Mouse (Mus musculus): ENCODE measurements around the gene Cx3cr1. TPM values are rescaled to one million over a fixed set of nuclear protein-coding genes. Genes with fewer than 3 reads are reported as not detected.

Cx3cr1 gene
- polyA plus RNA-seq, 1 experiment from 2014 or later = 1.8 TPM

DNA sequence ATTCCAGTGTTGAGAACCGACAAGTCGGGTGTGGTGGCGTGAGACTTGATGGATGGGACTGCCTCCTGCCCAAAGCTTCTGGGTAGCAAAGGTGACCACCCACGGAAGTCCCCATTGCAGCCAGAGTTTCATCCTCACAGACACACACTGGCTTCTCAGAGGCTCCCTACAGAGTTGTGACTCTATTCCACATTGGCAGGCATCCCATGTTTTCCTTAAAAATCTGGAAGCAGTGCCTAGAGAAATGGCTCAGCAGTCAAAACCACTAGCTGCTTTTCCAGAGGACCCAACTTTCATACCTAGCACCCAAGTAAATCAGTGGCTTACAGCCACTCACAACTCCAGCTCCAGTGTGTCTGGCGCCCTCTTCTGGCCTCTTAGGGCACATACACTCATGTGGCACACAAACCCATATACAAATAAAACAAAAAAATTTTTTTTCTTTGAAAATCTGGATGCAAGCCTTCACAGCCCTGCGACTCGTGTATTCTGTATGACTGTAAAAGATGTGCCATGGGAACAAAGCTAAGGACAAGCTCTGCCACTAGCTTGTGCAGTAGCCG, 10.9 kb upstream of the Cx3cr1 start:
- H3K27ac ChIP-seq (ENCODE audit: low read depth) = no peak overlapping the region
- H3K4me2 ChIP-seq (ENCODE audit: low read depth, low read length) = no peak overlapping the region
- no peak overlapping the region for H3K9ac ChIP-seq (replicated peaks)
- TF ChIP-seq CTCF (IDR thresholded peaks at IDR 0.05; ENCODE audit: low read depth) (peak; percentile 30), EP300 (IDR thresholded peaks at IDR 0.05; ENCODE audit: low read depth) (no peak)
- no peak overlapping the region for H3K4me3 ChIP-seq (ENCODE audit: low read depth, low read length)
- no peaks in the 10 kb centered on the region for H3K9me3 ChIP-seq (ENCODE audit: low read length)
- H3K27me3 ChIP-seq (ENCODE audit: insufficient read depth, low read length) = no peaks in the 10 kb centered on the region
- ATAC-seq (no peak), DNase-seq (no peak)
- H3K36me3 ChIP-seq (replicated peaks; ENCODE audit: insufficient read depth, low read length) = no peaks in the 10 kb centered on the region
- WGBS (ENCODE audit: insufficient replicate concordance) = 76% methylated on average over 8 of the region's 8 CpGs
- H3K4me1 ChIP-seq (ENCODE audit: insufficient read depth) = no peaks in the 10 kb centered on the region

DNA sequence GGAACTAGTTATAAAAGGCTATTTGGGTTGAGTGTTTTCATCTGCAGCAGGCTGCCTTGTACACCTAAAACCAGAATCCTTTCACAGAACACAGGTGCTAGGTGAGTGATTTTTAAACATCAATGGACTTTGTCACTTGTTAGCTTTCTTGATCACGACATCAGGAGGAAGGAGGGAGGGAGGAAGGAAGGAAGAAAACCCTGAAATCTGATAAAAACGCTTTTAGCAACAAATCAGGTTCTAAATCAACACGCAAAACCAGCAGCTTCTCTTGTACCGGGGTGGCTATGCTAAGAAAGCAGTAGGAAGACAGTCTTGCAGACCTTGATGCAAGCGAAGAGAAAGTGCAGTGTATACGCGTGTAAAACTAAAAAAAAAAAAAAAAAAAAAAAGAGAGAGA, 10.2 kb upstream of the Cx3cr1 start:
- no peak for ATAC-seq
- no peak overlapping the region for H3K9ac ChIP-seq (replicated peaks)
- no peak for TF ChIP-seq CTCF (IDR thresholded peaks at IDR 0.05; ENCODE audit: low read depth)
- TF ChIP-seq EP300 (IDR thresholded peaks at IDR 0.05; ENCODE audit: low read depth) = no peak
- no peaks in the 10 kb centered on the region for H3K9me3 ChIP-seq (ENCODE audit: low read length)
- no peaks in the 10 kb centered on the region for H3K27me3 ChIP-seq (ENCODE audit: insufficient read depth, low read length)
- no peak for DNase-seq
- no peaks in the 10 kb centered on the region for H3K36me3 ChIP-seq (replicated peaks; ENCODE audit: insufficient read depth, low read length)
- H3K4me2 ChIP-seq (ENCODE audit: low read depth, low read length) = no peak overlapping the region
- WGBS (ENCODE audit: insufficient replicate concordance) = 63% methylated on average over 7 of the region's 7 CpGs
- no peaks in the 10 kb centered on the region for H3K4me1 ChIP-seq (ENCODE audit: insufficient read depth)
- H3K4me3 ChIP-seq (ENCODE audit: low read depth, low read length) = no peak overlapping the region
- H3K27ac ChIP-seq (ENCODE audit: low read depth) = no peak overlapping the region

GRCm38 (mm10) chr9:120078241-120078640, 8.6 kb upstream of the Cx3cr1 start:
- H3K9ac ChIP-seq (replicated peaks) = no peak overlapping the region
- no peak overlapping the region for H3K27ac ChIP-seq (ENCODE audit: low read depth)
- H3K4me2 ChIP-seq (ENCODE audit: low read depth, low read length) = no peak overlapping the region
- H3K4me1 ChIP-seq (ENCODE audit: insufficient read depth) = no peaks in the 10 kb centered on the region
- 64% methylated on average over 3 of the region's 3 CpGs for WGBS (ENCODE audit: insufficient replicate concordance)
- ATAC-seq (no peak), DNase-seq (no peak)
- no peaks in the 10 kb centered on the region for H3K9me3 ChIP-seq (ENCODE audit: low read length)
- no peaks in the 10 kb centered on the region for H3K36me3 ChIP-seq (replicated peaks; ENCODE audit: insufficient read depth, low read length)
- no peak overlapping the region for H3K4me3 ChIP-seq (ENCODE audit: low read depth, low read length)
- no peaks in the 10 kb centered on the region for H3K27me3 ChIP-seq (ENCODE audit: insufficient read depth, low read length)
- no peak for TF ChIP-seq CTCF (IDR thresholded peaks at IDR 0.05; ENCODE audit: low read depth)
- TF ChIP-seq EP300 (IDR thresholded peaks at IDR 0.05; ENCODE audit: low read depth) = no peak

DNA sequence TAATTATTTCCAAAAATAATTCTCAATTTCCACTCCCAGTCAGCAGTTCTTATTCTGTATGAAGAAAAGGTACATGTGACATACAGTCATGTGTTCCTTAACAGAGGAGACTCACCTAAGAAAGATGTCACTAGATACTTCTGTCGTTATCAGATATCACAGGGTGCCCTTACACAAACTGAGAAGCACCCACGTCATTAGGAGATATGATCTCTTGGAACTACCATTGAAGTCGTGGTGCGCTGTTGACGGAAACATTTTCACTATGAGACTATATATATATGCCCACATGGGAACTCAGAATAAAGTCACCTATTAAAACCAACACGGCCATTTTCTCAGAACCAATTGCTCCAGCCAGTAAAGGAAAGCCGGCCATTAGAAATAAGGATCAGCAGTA, 4.8 kb upstream of the Cx3cr1 start:
- no peaks in the 10 kb centered on the region for H3K27me3 ChIP-seq (ENCODE audit: insufficient read depth, low read length)
- DNase-seq (no peak), ATAC-seq (no peak)
- H3K27ac ChIP-seq (ENCODE audit: low read depth) = no peak overlapping the region
- H3K4me2 ChIP-seq (ENCODE audit: low read depth, low read length) = no peak overlapping the region
- no peaks in the 10 kb centered on the region for H3K4me1 ChIP-seq (ENCODE audit: insufficient read depth)
- H3K4me3 ChIP-seq (ENCODE audit: low read depth, low read length) = no peak overlapping the region
- no peaks in the 10 kb centered on the region for H3K9me3 ChIP-seq (ENCODE audit: low read length)
- H3K9ac ChIP-seq (replicated peaks) = no peak overlapping the region
- H3K36me3 ChIP-seq (replicated peaks; ENCODE audit: insufficient read depth, low read length) = no peaks in the 10 kb centered on the region
- 76% methylated on average over 7 of the region's 7 CpGs for WGBS (ENCODE audit: insufficient replicate concordance)
- TF ChIP-seq EP300 (IDR thresholded peaks at IDR 0.05; ENCODE audit: low read depth) = no peak
- TF ChIP-seq CTCF (IDR thresholded peaks at IDR 0.05; ENCODE audit: low read depth) = no peak

- Histone ChIP-seq H3K4me3 (ENCODE audit: low read depth, low read length) (no peak overlapping the region), H3K4me2 (ENCODE audit: low read depth, low read length) (no peak overlapping the region), H3K9me3 (ENCODE audit: low read length) (no peaks in the 10 kb centered on the region), H3K27me3 (ENCODE audit: insufficient read depth, low read length) (no peaks in the 10 kb centered on the region), H3K36me3 (replicated peaks; ENCODE audit: insufficient read depth, low read length) (no peaks in the 10 kb centered on the region), H3K27ac (ENCODE audit: low read depth) (no peak overlapping the region), H3K4me1 (ENCODE audit: insufficient read depth) (peaks cover 3% of the 10 kb centered on the region; the same call in 1 of the 2 replicates), H3K9ac (replicated peaks) (no peak overlapping the region)
- TF ChIP-seq CTCF (IDR thresholded peaks at IDR 0.05; ENCODE audit: low read depth) (peak; percentile 94), EP300 (IDR thresholded peaks at IDR 0.05; ENCODE audit: low read depth) (no peak)
- peak; percentile 66 for ATAC-seq
- WGBS (ENCODE audit: insufficient replicate concordance) = 17% methylated on average over 3 of the region's 3 CpGs
- peak; percentile 85 for DNase-seq
Measured at GRCm38 (mm10) chr9:120073169-120073568, 3.5 kb upstream of the Cx3cr1 start.

- H3K27ac ChIP-seq (ENCODE audit: low read depth) = no peak overlapping the region
- no peaks in the 10 kb centered on the region for H3K27me3 ChIP-seq (ENCODE audit: insufficient read depth, low read length)
- no peaks in the 10 kb centered on the region for H3K9me3 ChIP-seq (ENCODE audit: low read length)
- no peak for TF ChIP-seq CTCF (IDR thresholded peaks at IDR 0.05; ENCODE audit: low read depth)
- no peaks in the 10 kb centered on the region for H3K36me3 ChIP-seq (replicated peaks; ENCODE audit: insufficient read depth, low read length)
- peaks cover 3% of the 10 kb centered on the region; the same call in 1 of the 2 replicates for H3K4me1 ChIP-seq (ENCODE audit: insufficient read depth)
- ATAC-seq (no peak), DNase-seq (no peak)
- H3K9ac ChIP-seq (replicated peaks) = no peak overlapping the region
- 62% methylated on average over 2 of the region's 2 CpGs for whole genome bisulfite sequencing (ENCODE audit: insufficient replicate concordance)
- no peak overlapping the region for H3K4me2 ChIP-seq (ENCODE audit: low read depth, low read length)
- H3K4me3 ChIP-seq (ENCODE audit: low read depth, low read length) = no peak overlapping the region
Measured at GRCm38 (mm10) chr9:120071251-120071650, 1.6 kb upstream of the Cx3cr1 start.

Measured in liver, postnatal 0 days (tissue).